Comparison of ENCODE assay signal across 22 mouse cellular contexts in the genomic region with DNA sequence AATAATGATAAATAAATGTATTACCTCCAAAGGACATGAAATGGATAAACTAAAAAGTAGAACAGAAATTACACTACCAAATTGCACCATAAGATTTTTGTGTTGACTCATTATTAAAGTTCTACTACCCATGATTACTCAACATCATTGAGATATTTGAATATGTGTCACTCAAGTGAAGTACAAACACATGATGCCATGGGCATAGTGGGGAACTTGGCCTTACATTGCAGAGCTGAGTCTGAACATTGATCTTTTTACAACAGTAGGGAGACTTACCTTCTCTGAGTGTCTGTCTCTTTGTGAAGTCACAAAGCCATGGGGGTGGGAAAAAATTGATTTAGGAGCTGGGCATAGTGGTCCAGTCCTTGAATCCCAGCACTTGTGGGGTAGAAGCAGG.
"Had no signal": no experiment of that assay in that cellular context is flagged by ENCODE, and none has a peak within 500 bp of the region (broad histone marks: within the 10 kb centered on the region; RNA-seq: fewer than 3 reads in every experiment).

No protein-coding gene starts in this region.

- H3K36me3 ChIP-seq: hindbrain, embryonic 13.5 days; intestine, embryonic 15.5 days; kidney, embryonic 15.5 days; limb, embryonic 10.5 days; limb, embryonic 13.5 days; liver, embryonic 13.5 days; midbrain, embryonic 10.5 days; midbrain, embryonic 13.5 days; neural tube, embryonic 13.5 days had no signal

- H3K4me2 ChIP-seq: hindbrain, embryonic 13.5 days; intestine, embryonic 15.5 days; kidney, embryonic 15.5 days; limb, embryonic 13.5 days; liver, embryonic 13.5 days; midbrain, embryonic 13.5 days; neural tube, embryonic 13.5 days had no signal

- H3K4me3 ChIP-seq: hindbrain, embryonic 13.5 days; intestine, embryonic 15.5 days; kidney, embryonic 15.5 days; limb, embryonic 10.5 days; limb, embryonic 13.5 days; liver, embryonic 13.5 days; megakaryocyte, embryonic 14.5 days; midbrain, embryonic 10.5 days; midbrain, embryonic 13.5 days; myocyte; neural tube, embryonic 13.5 days had no signal

- H3K9ac ChIP-seq: hindbrain, embryonic 13.5 days; intestine, embryonic 15.5 days; kidney, embryonic 15.5 days; limb, embryonic 13.5 days; liver, embryonic 13.5 days; midbrain, embryonic 13.5 days; neural tube, embryonic 13.5 days had no signal

- H3K9me3 ChIP-seq: hindbrain, embryonic 13.5 days; intestine, embryonic 15.5 days; kidney, embryonic 15.5 days; limb, embryonic 10.5 days; limb, embryonic 13.5 days; liver, embryonic 13.5 days; midbrain, embryonic 10.5 days; midbrain, embryonic 13.5 days; neural tube, embryonic 13.5 days had no signal

- H3K4me1 ChIP-seq: hindbrain, embryonic 13.5 days; intestine, embryonic 15.5 days; kidney, embryonic 15.5 days; limb, embryonic 10.5 days; limb, embryonic 13.5 days; liver, embryonic 13.5 days; megakaryocyte, embryonic 14.5 days; midbrain, embryonic 10.5 days; midbrain, embryonic 13.5 days; neural tube, embryonic 13.5 days had no signal

- DNase-seq: kidney, postnatal 10 days; kidney, postnatal 4 days; layer of hippocampus, adult 9-11 months; liver, embryonic 13.5 days; lung, adult 2 months; retina, postnatal 1 day; right cerebral cortex, postnatal 25 days; thymus, adult 2 months; thymus, postnatal 14 days; thymus, postnatal 4 days had no signal

- H3K27me3 ChIP-seq: hindbrain, embryonic 13.5 days; intestine, embryonic 15.5 days; kidney, embryonic 15.5 days; limb, embryonic 13.5 days; liver, embryonic 13.5 days; megakaryocyte, embryonic 14.5 days; midbrain, embryonic 13.5 days; neural tube, embryonic 13.5 days had no signal

- ATAC-seq: hindbrain, embryonic 16.5 days; intestine, embryonic 15.5 days; midbrain, embryonic 13.5 days; midbrain, embryonic 16.5 days had no signal

- H3K27ac ChIP-seq: hindbrain, embryonic 13.5 days; intestine, embryonic 15.5 days; kidney, embryonic 15.5 days; limb, embryonic 10.5 days; limb, embryonic 13.5 days; liver, embryonic 13.5 days; midbrain, embryonic 10.5 days; midbrain, embryonic 13.5 days; neural tube, embryonic 13.5 days had no signal
